Mouse (Mus musculus): ENCODE results near the gene Gm10663.

GRCm38 (mm10) chr8:65099735-65100134 lies 24.9 kb downstream of the Gm10663 start:
- TF ChIP-seq MAFK (IDR thresholded peaks at IDR 0.05; ENCODE audit: insufficient read depth, low read depth, low read length) (no peak), HCFC1 (IDR thresholded peaks at IDR 0.05; ENCODE audit: borderline replicate concordance, insufficient read depth, low read length) (no peak)

Measured in ES-E14 (cell line).